In genomic region chr8:115414061-115414473, GRCm38 (mm10) we compare ENCODE assay signal across 8 mouse cellular contexts.
DNase-seq lines count a peak whose midpoint lies in the region; ATAC-seq lines count a peak whose summit lies in the region.

No protein-coding gene starts in this region.

- peak; percentile 50 for DNase-seq in layer of hippocampus, adult 9-11 months
- DNase-seq in layer of hippocampus, postnatal 25 days (ENCODE audit: extremely low spot score in 1 of 2, low spot score in 1 of 2), result no peak
- peak; percentile 59 for DNase-seq in adrenal gland, postnatal 14 days
- DNase-seq in gastrocnemius, postnatal 14 days, result peak; percentile 57
- peak; percentile 38 to 64 for DNase-seq in kidney, postnatal 4 days
- DNase-seq in spleen, postnatal 36 days (ENCODE audit: low spot score in 2 of 2), result peak; percentile 84 to 86
- no peak for DNase-seq in cerebellum, postnatal 36 days

- intact Hi-C loops in gastrocnemius, postnatal 14 days (cut with DNase I; ENCODE audit: low total_unique reads), result no loop called here

- peak; percentile 38 for ATAC-seq in megakaryocyte-erythroid progenitor cell, adult 5-6 weeks (replicated peaks; ENCODE audit: low FRiP score, low TSS enrichment, poor library complexity, severe bottlenecking)

Comparison
In these comparisons a context has a peak if more than half of its experiments do, and no peak if none do; other contexts are left out.
1. DNase-seq: peak in layer of hippocampus, adult 9-11 months (single experiment), adrenal gland, postnatal 14 days (single experiment), gastrocnemius, postnatal 14 days (single experiment), kidney, postnatal 4 days (2 of 2) and spleen, postnatal 36 days (2 of 2); none in layer of hippocampus, postnatal 25 days (0 of 2) and cerebellum, postnatal 36 days (0 of 2).